Mouse (Mus musculus) C2C12 (cell line): ENCODE results near the gene Tmed8.

ENCODE experiments used
- CEBPB ChIP-seq: IDR thresholded peaks from one replicate; pipeline ENCODE4 v1.6.1; 2011; ENCODE audit warnings: low read depth, mild to moderate bottlenecking, control low read depth, moderate library complexity
- CTCF ChIP-seq: IDR thresholded peaks from one replicate; pipeline ENCODE4 v1.5.1; 2011; ENCODE audit not compliant: control insufficient read depth, insufficient read depth, insufficient read length

DNA sequence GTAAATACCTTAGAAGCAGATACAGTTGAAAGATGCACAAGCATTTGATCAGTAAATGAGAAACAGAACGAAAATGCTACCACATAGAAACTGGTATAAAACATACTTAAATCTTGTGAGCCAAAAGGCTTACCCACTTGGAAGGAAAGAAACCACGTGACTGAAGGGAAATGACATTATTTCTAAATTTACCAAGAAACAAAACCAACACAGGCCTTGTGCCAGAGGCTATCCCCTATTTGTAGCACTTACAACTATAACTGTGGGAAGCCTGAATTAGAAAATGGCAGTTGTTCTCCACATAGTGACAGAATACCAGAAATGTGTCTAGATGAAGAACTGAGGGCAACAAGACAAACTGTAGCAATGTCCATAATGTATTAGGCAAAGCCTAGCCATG, 15.8 kb upstream of the Tmed8 start:
- no peak for TF ChIP-seq CTCF
- no peak for TF ChIP-seq CEBPB
